Mouse (Mus musculus) ES-Bruce4 (cell line): Measurements from ENCODE around the gene Tmem116. TPM values are rescaled to one million over a fixed set of nuclear protein-coding genes. Genes with fewer than 3 reads are reported as not detected.

Source experiments
- H3K27ac ChIP-seq: 2 replicates; pipeline ENCODE4 v1.5.1; 2012; ENCODE audit warnings: low read length, inconsistent platforms; ENCODE audit not compliant: insufficient read depth
- H3K27me3 ChIP-seq: 2 replicates; pipeline ENCODE4 v1.6.1; 2012; ENCODE audit warnings: mild to moderate bottlenecking, low read length, inconsistent platforms; ENCODE audit not compliant: control insufficient read depth, poor library complexity, insufficient read depth, severe bottlenecking
- H3K36me3 ChIP-seq: 2 replicates; pipeline ENCODE4 v1.6.1; 2012; ENCODE audit warnings: inconsistent platforms, mild to moderate bottlenecking, low read length, moderate library complexity; ENCODE audit not compliant: control insufficient read depth, poor library complexity, insufficient read depth, severe bottlenecking
- H3K4me1 ChIP-seq: one replicate; pipeline ENCODE4 v1.8.1; 2011; ENCODE audit warnings: low read length; ENCODE audit not compliant: control insufficient read depth, insufficient read depth
- H3K4me3 ChIP-seq: 2 replicates; pipeline ENCODE4 v1.5.1; 2011; ENCODE audit warnings: low read depth, mild to moderate bottlenecking, low read length
- H3K9ac ChIP-seq: 2 replicates; pipeline ENCODE4 v1.6.1; 2012; ENCODE audit warnings: low read depth, mild to moderate bottlenecking, inconsistent platforms; ENCODE audit not compliant: poor library complexity, severe bottlenecking
- H3K9me3 ChIP-seq: replicated peaks from 2 replicates; pipeline ENCODE4 v1.6.1; 2012; ENCODE audit warnings: mild to moderate bottlenecking, low read length, inconsistent platforms; ENCODE audit not compliant: control insufficient read depth, poor library complexity, insufficient read depth, severe bottlenecking
- CTCF ChIP-seq: IDR thresholded peaks from one replicate; pipeline ENCODE4 v1.8.1; 2011; ENCODE audit warnings: low read depth, low read length
- EP300 ChIP-seq: IDR thresholded peaks from 2 replicates; pipeline ENCODE4 v1.6.1; 2011; ENCODE audit warnings: low read depth, low read length; ENCODE audit not compliant: insufficient read depth
- POLR2A ChIP-seq: IDR thresholded peaks from one replicate; pipeline ENCODE4 v1.8.1; 2011; ENCODE audit warnings: low read length; ENCODE audit not compliant: insufficient read depth
- polyA plus RNA-seq: library from polyadenylated mRNA; stranded (reverse); fragments of >200 nt; gene quantifications from 2 replicates; pipeline ENCODE4 v1.2.4, GENCODE M21; 2011; ENCODE audit warnings: low read depth; ENCODE audit not compliant: missing spikeins, insufficient read depth, insufficient read length

Tmem116 gene
- polyA plus RNA-seq, 1 experiment: 7.8 TPM

GRCm38 (mm10) chr5:121566035-121566681 lies 114.5 kb downstream of the Tmem116 start:
- H3K27me3 ChIP-seq: no peaks in the 10 kb centered on the region
- H3K4me3 ChIP-seq: no peak overlapping the region
- TF ChIP-seq EP300 (no peak), POLR2A (no peak), CTCF (no peak)
- H3K27ac ChIP-seq: no peak overlapping the region
- peaks cover 8% of the 10 kb centered on the region for H3K36me3 ChIP-seq
- no peaks in the 10 kb centered on the region for H3K9me3 ChIP-seq
- no peak overlapping the region for H3K9ac ChIP-seq
- no peaks in the 10 kb centered on the region for H3K4me1 ChIP-seq

DNA sequence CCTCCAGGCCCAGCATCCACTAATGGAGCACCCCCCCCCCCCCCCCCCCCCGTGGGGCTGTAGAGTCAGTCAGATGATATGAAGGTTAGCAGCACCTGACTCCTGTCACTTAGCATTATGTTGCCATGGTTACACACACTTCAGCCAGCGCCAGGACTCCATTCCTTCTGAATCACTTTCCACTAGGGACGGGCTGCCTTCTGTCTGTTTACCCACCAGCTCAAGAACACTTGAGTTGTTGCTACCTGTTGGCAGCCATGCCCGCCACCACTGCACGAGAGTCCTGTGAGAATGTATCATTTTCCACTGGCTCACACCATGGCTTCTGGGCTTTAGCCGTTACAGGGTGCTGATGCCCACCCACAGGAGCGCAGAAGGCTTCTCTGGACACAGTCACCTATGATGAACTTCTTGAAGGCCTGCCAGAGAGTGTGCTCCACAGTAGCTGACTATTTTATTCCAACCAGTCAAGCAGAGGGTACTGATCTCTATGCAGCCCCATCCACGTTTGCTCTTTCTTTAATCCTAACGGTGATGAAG lies 118.3 kb downstream of the Tmem116 start:
- Histone ChIP-seq H3K27ac (no peak overlapping the region), H3K4me1 (no peaks in the 10 kb centered on the region), H3K36me3 (peaks cover 11% of the 10 kb centered on the region), H3K27me3 (no peaks in the 10 kb centered on the region), H3K9ac (no peak overlapping the region), H3K9me3 (no peaks in the 10 kb centered on the region), H3K4me3 (no peak overlapping the region)
- TF ChIP-seq POLR2A (no peak), EP300 (no peak), CTCF (no peak)

GRCm38 (mm10) chr5:121570787-121571186 lies 119.1 kb downstream of the Tmem116 start:
- Histone ChIP-seq H3K9me3 (no peaks in the 10 kb centered on the region), H3K4me3 (no peak overlapping the region), H3K27ac (no peak overlapping the region), H3K9ac (no peak overlapping the region), H3K4me1 (no peaks in the 10 kb centered on the region), H3K36me3 (peaks cover 11% of the 10 kb centered on the region), H3K27me3 (no peaks in the 10 kb centered on the region)
- TF ChIP-seq CTCF: no peak
- no peak for TF ChIP-seq POLR2A

Other genes with a start within 250 kb of the Tmem116 start
- 2,022 and 2,082 TPM in 2 replicates for gene Rpl6, start 247.4 kb upstream of the Tmem116 start, polyA plus RNA-seq
- gene Hectd4, start 231.7 kb upstream of the Tmem116 start, polyA plus RNA-seq: 13.5 and 15.9 TPM in 2 replicates
- 23.1 and 25.9 TPM in 2 replicates for gene Trafd1, start 66.3 kb upstream of the Tmem116 start, polyA plus RNA-seq
- gene Naa25, start 54.0 kb upstream of the Tmem116 start, polyA plus RNA-seq: 70.0 and 77.9 TPM in 2 replicates
- gene Erp29, start 613 bp downstream of the Tmem116 start, polyA plus RNA-seq: 79.2 and 83.7 TPM in 2 replicates
- gene Adam1b, start 51.5 kb downstream of the Tmem116 start, polyA plus RNA-seq: not detected in 2 replicates
- gene Adam1a, start 93.6 kb downstream of the Tmem116 start, polyA plus RNA-seq: 2.3 TPM in 2 replicates
- gene Gm42878, start 93.6 kb downstream of the Tmem116 start, polyA plus RNA-seq: not detected in 2 replicates
- gene Mapkapk5, start 94.0 kb downstream of the Tmem116 start, polyA plus RNA-seq: 74.4 and 75.2 TPM in 2 replicates
- gene Aldh2, start 141.9 kb downstream of the Tmem116 start, polyA plus RNA-seq: 160 and 180 TPM in 2 replicates
- 5.8 and 6.3 TPM in 2 replicates for gene Acad12, start 167.0 kb downstream of the Tmem116 start, polyA plus RNA-seq
- gene Acad10, start 208.6 kb downstream of the Tmem116 start, polyA plus RNA-seq: 5.8 and 9.0 TPM in 2 replicates
- 31.9 and 34.4 TPM in 2 replicates for gene Brap, start 208.7 kb downstream of the Tmem116 start, polyA plus RNA-seq